Mouse (Mus musculus) A20 (cell line): ENCODE measurements around the gene Fgd2.
A peak's percentile ranks its signal among the peaks of the same experiment; 100 is the strongest.
"Not testable (repeated sequence)": the region's sequence is repeated elsewhere in the genome, so short reads cannot be mapped to it uniquely, and the experiment has no call there.

Source experiments
- DNase-seq: peaks from one replicate; pipeline ENCODE4 v3.0.0-alpha.2; 2011; ENCODE audit warnings: low read depth, low spot score

Fgd2 gene

DNA sequence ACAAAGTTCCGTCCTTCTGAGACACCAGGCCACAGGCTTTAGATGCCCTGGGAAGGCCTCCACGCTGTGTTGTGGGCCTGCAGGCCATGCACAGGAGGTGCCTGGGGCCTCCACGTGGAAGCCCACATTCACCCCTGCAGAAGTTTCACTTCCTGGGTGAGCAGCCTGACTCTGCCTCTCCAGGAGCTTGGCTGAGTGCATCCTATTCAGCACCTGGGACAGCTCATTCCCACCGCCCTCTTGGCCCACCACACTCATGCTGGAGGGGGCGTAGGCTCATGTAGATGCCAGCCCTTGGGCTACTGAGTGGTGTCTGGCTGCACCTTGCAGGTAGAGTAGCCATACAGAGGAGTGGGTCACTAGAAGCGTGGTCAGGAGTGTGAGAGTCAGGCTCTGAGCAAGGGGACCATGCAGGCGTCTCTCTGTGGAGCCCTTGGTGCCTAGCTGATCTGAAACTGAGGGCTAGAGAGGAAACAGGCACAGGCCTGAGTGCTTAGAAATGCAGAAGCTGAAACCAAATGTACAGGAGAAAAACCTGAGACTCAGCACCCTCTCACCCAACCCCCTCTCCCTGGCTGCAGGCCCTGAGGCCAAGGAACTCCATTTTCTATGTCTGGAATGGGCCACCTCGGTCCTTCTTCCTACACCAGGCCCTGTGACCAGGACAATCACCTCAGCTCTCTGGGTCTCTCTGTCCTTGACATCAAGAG lies 1.4 kb downstream of the Fgd2 start:
- peak; percentile 90 for DNase-seq

GRCm38 (mm10) chr17:29363109-29363508 lies 2.4 kb downstream of the Fgd2 start:
- peak; percentile 63 for DNase-seq

GRCm38 (mm10) chr17:29365105-29365621 lies 4.4 kb downstream of the Fgd2 start:
- peak; percentile 79 for DNase-seq

- no peak for DNase-seq
Observed at GRCm38 (mm10) chr17:29368726-29369125, 8.0 kb downstream of the Fgd2 start.

DNA sequence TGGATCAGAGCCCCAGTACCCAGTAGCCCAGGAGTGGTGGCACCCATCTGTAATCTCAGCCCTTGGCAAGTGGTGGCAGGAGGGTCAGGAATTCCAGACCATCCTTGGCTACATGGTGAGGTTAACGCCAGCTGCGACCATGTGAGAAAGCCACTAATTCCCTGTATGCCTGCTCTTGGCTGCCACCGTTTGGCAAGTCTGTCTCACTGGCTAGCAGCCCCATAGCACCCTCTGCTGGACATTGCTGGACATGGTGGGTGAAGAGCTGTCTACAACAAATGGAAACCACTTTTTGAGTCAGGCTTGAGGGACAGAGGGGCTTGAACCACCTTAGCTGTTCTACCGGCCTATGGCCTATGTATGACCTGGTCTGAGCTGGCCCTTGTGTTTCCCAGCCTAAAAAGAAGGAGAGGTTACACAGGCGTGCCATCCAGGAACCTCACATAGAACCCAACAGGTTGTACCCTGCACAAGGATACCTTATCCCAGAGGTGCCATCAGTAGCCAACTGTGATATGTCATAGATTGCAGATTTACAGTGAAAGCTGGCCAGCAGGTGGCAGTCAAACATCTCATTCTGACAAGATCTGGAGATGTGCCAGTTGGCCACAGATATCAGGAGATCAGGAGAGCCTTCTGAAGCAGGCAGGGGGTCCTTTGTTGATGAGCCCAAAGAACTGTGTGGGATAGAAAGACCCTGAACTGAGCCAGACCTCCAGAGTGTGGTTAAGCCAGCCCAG lies 10.4 kb downstream of the Fgd2 start:
- peak; percentile 88 for DNase-seq

- DNase-seq = peak; percentile 83
Observed at GRCm38 (mm10) chr17:29375871-29376270, 15.2 kb downstream of the Fgd2 start.

- DNase-seq = no peak
Observed at GRCm38 (mm10) chr17:29378056-29378455, 17.3 kb downstream of the Fgd2 start.

- no peak for DNase-seq
Observed at GRCm38 (mm10) chr17:29380241-29380640, 19.5 kb downstream of the Fgd2 start.

- DNase-seq = peak; percentile 81
Observed at GRCm38 (mm10) chr17:29381472-29381871, 20.8 kb downstream of the Fgd2 start.

GRCm38 (mm10) chr17:29382417-29382816 lies 21.7 kb downstream of the Fgd2 start:
- no peak for DNase-seq

- no peak for DNase-seq
Observed at GRCm38 (mm10) chr17:29383923-29384322, 23.2 kb downstream of the Fgd2 start.

GRCm38 (mm10) chr17:29384850-29385438 lies 24.2 kb downstream of the Fgd2 start:
- DNase-seq = no peak

DNA sequence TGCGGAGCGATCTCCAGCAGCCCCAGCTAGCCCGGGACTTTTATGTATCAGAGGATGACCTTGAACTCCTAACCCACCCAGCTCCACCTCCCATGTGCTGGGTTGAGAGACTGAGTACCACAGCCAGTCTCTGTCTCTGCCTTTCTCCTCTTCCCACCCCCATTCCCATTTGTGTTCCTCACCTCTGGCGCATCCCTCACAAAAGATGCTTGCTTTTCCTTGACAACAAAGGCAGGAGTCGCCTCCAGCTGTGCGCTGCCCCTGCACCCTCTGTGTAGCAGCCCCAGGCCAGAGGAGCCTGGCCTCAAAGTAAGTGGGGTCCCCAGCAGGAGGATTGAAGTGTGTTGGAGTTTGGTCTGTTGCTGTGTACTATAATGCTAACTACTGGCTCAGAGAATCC lies 25.0 kb downstream of the Fgd2 start:
- no peak for DNase-seq

- DNase-seq = no peak
Observed at GRCm38 (mm10) chr17:29388978-29389377, 28.3 kb downstream of the Fgd2 start.

DNA sequence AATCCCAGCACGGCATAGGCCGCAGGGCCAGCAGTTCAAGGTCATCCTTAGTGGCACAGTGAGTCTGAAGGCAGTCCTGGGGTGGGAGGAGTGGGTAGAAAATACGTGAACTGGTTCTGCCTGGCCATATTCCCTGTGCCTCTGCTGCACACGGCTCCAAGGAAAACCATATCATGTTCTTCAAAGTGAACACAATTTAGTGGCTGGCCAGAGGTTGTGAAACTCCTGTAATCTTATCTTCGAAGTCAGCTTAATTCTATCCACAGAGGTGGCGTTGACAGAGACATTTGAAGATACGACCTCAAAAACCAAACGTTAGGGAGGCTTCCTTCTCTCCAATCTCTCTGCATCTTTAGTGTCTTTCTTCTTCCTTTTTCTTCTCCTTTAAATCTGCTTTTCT lies 30.6 kb downstream of the Fgd2 start:
- DNase-seq = no peak

- DNase-seq = peak; percentile 84
Observed at GRCm38 (mm10) chr17:29393335-29394089, 32.8 kb downstream of the Fgd2 start.

GRCm38 (mm10) chr17:29394106-29394760 lies 33.5 kb downstream of the Fgd2 start:
- DNase-seq = peak; percentile 95

GRCm38 (mm10) chr17:29394761-29395160 lies 34.0 kb downstream of the Fgd2 start:
- not testable (repeated sequence) for DNase-seq

- peak; percentile 91 for DNase-seq
Observed at GRCm38 (mm10) chr17:29395381-29395780, 34.7 kb downstream of the Fgd2 start.

GRCm38 (mm10) chr17:29396056-29396799 lies 35.5 kb downstream of the Fgd2 start:
- peak; percentile 75 for DNase-seq
